Mouse (Mus musculus) neural tube, embryonic 11.5 days (tissue): Measurements from ENCODE around the gene Btnl1. TPM values are rescaled to one million over a fixed set of nuclear protein-coding genes. Genes with fewer than 3 reads are reported as not detected.

Experiments used
- ATAC-seq: fragments of 200-750 bp; cut with Nextera tagmentation; 2 replicates; pipeline ENCODE4 v1.8.0; 2017; ENCODE audit warnings: moderate number of reproducible peaks, mild to moderate bottlenecking, moderate TSS enrichment, moderate library complexity; ENCODE audit not compliant: insufficient read depth, low FRiP score, low TSS enrichment
- DNase-seq: peaks from one replicate; pipeline ENCODE4 v3.0.0-alpha.2; 2015; ENCODE audit warnings: low spot score
- H3K27ac ChIP-seq: fragments of 300-500 bp; sonication (generic); 2 replicates; pipeline ENCODE4 v1.5.1; 2014; ENCODE audit warnings: low read depth, mild to moderate bottlenecking, low read length
- H3K27me3 ChIP-seq: fragments of 300-500 bp; sonication (generic); 2 replicates; pipeline ENCODE4 v1.6.1; 2014; ENCODE audit warnings: mild to moderate bottlenecking, low read length, mixed read lengths; ENCODE audit not compliant: control insufficient read depth, insufficient read depth
- H3K36me3 ChIP-seq: fragments of 300-500 bp; sonication (generic); 2 replicates; pipeline ENCODE4 v1.6.1; 2014; ENCODE audit warnings: mild to moderate bottlenecking, low read length, moderate library complexity, mixed read lengths; ENCODE audit not compliant: control insufficient read depth, insufficient read depth
- H3K4me1 ChIP-seq: fragments of 300-500 bp; sonication (generic); 2 replicates; pipeline ENCODE4 v1.6.1; 2014; ENCODE audit warnings: low read length, mixed read lengths; ENCODE audit not compliant: control insufficient read depth, insufficient read depth
- H3K4me2 ChIP-seq: fragments of 300-500 bp; sonication (generic); 2 replicates; pipeline ENCODE4 v1.6.1; 2014; ENCODE audit warnings: low read depth, mild to moderate bottlenecking, moderate library complexity
- H3K4me3 ChIP-seq: fragments of 300-500 bp; sonication (generic); 2 replicates; pipeline ENCODE4 v1.5.1; 2014; ENCODE audit warnings: low read depth, low read length
- H3K9ac ChIP-seq: fragments of 300-500 bp; sonication (generic); 2 replicates; pipeline ENCODE4 v1.6.1; 2014; ENCODE audit warnings: mild to moderate bottlenecking, low read length
- H3K9me3 ChIP-seq: fragments of 300-500 bp; sonication (generic); 2 replicates; pipeline ENCODE4 v1.6.1; 2016; ENCODE audit warnings: low read length; ENCODE audit not compliant: control insufficient read depth
- WGBS: fragments of 180-500 bp; shearing (Covaris S2); extraction: QIAGEN DNeasy Blood & Tissue Kit; methylation state at CpG from one replicate; pipeline ENCODE4 v1.1.7; 2014; 5-methylcytosine and 5-hydroxymethylcytosine counted together
- polyA plus RNA-seq: library from polyadenylated mRNA; unstranded; fragments of >200 nt; fragmentation: Nextera tagmentation; extraction: Ambion mirVana; gene quantifications from 2 replicates; pipeline ENCODE4 v1.2.1, GENCODE M21; 2014

The Btnl1 gene
- polyA plus RNA-seq = not detected in 2 replicates

- Histone ChIP-seq H3K27ac (no peak within 1 kb of the TSS), H3K4me2 (no peak within 1 kb of the TSS), H3K36me3 (no peaks in the 10 kb centered on the region), H3K4me3 (no peak within 1 kb of the TSS), H3K9me3 (no peaks in the 10 kb centered on the region), H3K4me1 (no peaks in the 10 kb centered on the region), H3K9ac (no peak within 1 kb of the TSS), H3K27me3 (no peaks in the 10 kb centered on the region)
- ATAC-seq (no peak), DNase-seq (no peak)
- WGBS = 82% methylated on average over 2 of the region's 2 CpGs
These were observed at the start of gene Btnl1 for GRCm38 (mm10) chr17:34376847-34377246. Gene Btnl1 (plus strand): TSS chr17:34377132.

- DNase-seq (no peak), ATAC-seq (no peak)
- H3K4me3 ChIP-seq = no peak overlapping the region
- no peaks in the 10 kb centered on the region for H3K36me3 ChIP-seq
- 49% methylated on average over 2 of the region's 2 CpGs for WGBS
- H3K4me1 ChIP-seq = no peaks in the 10 kb centered on the region
- no peak overlapping the region for H3K27ac ChIP-seq
- no peaks in the 10 kb centered on the region for H3K9me3 ChIP-seq
- H3K9ac ChIP-seq = no peak overlapping the region
- no peaks in the 10 kb centered on the region for H3K27me3 ChIP-seq
- H3K4me2 ChIP-seq = no peak overlapping the region
These were observed 47.1 kb upstream of the Btnl1 start for GRCm38 (mm10) chr17:34329807-34330206.

- 89% methylated on average over 1 of the region's 1 CpGs for WGBS
- Histone ChIP-seq H3K36me3 (no peaks in the 10 kb centered on the region), H3K27ac (no peak overlapping the region), H3K4me1 (no peaks in the 10 kb centered on the region), H3K4me3 (no peak overlapping the region), H3K27me3 (no peaks in the 10 kb centered on the region), H3K4me2 (no peak overlapping the region), H3K9me3 (no peaks in the 10 kb centered on the region), H3K9ac (no peak overlapping the region)
- no peak for ATAC-seq
- no peak for DNase-seq
These were observed 45.7 kb upstream of the Btnl1 start for GRCm38 (mm10) chr17:34331200-34331599.

- DNase-seq = no peak
- no peak for ATAC-seq
- no peaks in the 10 kb centered on the region for H3K27me3 ChIP-seq
These were observed 36.1 kb upstream of the Btnl1 start for GRCm38 (mm10) chr17:34340619-34341402.

GRCm38 (mm10) chr17:34344882-34345281 lies 32.0 kb upstream of the Btnl1 start:
- Histone ChIP-seq H3K9ac (no peak overlapping the region), H3K27ac (no peak overlapping the region), H3K9me3 (no peaks in the 10 kb centered on the region), H3K4me2 (no peak overlapping the region), H3K36me3 (no peaks in the 10 kb centered on the region), H3K4me3 (no peak overlapping the region), H3K27me3 (no peaks in the 10 kb centered on the region), H3K4me1 (no peaks in the 10 kb centered on the region)
- WGBS = 86% methylated on average over 4 of the region's 4 CpGs
- DNase-seq = no peak
- no peak for ATAC-seq

More at GRCm38 (mm10) chr17:34340619-34341402, 36.1 kb upstream of the Btnl1 start:
- H3K4me2 ChIP-seq = no peak overlapping the region
- WGBS = 55% methylated on average over 3 of the region's 3 CpGs
- no peak overlapping the region for H3K9ac ChIP-seq
- H3K4me1 ChIP-seq = no peaks in the 10 kb centered on the region
- H3K4me3 ChIP-seq = no peak overlapping the region
- no peak overlapping the region for H3K27ac ChIP-seq
- no peaks in the 10 kb centered on the region for H3K9me3 ChIP-seq
- H3K36me3 ChIP-seq = no peaks in the 10 kb centered on the region

- H3K4me3 ChIP-seq = no peak overlapping the region
- H3K9me3 ChIP-seq = no peaks in the 10 kb centered on the region
- H3K27me3 ChIP-seq = no peaks in the 10 kb centered on the region
- H3K9ac ChIP-seq = no peak overlapping the region
- WGBS = 87% methylated on average over 7 of the region's 7 CpGs
- no peak overlapping the region for H3K27ac ChIP-seq
- H3K4me1 ChIP-seq = no peaks in the 10 kb centered on the region
- DNase-seq (no peak), ATAC-seq (no peak)
- H3K4me2 ChIP-seq = no peak overlapping the region
- no peaks in the 10 kb centered on the region for H3K36me3 ChIP-seq
These were observed 31.4 kb upstream of the Btnl1 start for GRCm38 (mm10) chr17:34345486-34345885.

GRCm38 (mm10) chr17:34346041-34346440 lies 30.9 kb upstream of the Btnl1 start:
- 82% methylated on average over 3 of the region's 3 CpGs for WGBS
- no peaks in the 10 kb centered on the region for H3K4me1 ChIP-seq
- no peak overlapping the region for H3K27ac ChIP-seq
- no peaks in the 10 kb centered on the region for H3K9me3 ChIP-seq
- H3K4me3 ChIP-seq = no peak overlapping the region
- ATAC-seq (no peak), DNase-seq (no peak)
- no peaks in the 10 kb centered on the region for H3K27me3 ChIP-seq
- H3K36me3 ChIP-seq = no peaks in the 10 kb centered on the region
- H3K9ac ChIP-seq = no peak overlapping the region
- no peak overlapping the region for H3K4me2 ChIP-seq

GRCm38 (mm10) chr17:34347606-34348308 lies 29.2 kb upstream of the Btnl1 start:
- ATAC-seq = no peak
- DNase-seq = no peak
- no peaks in the 10 kb centered on the region for H3K27me3 ChIP-seq
- no peaks in the 10 kb centered on the region for H3K4me1 ChIP-seq
- no peaks in the 10 kb centered on the region for H3K9me3 ChIP-seq
- WGBS = 71% methylated on average over 6 of the region's 6 CpGs
- H3K27ac ChIP-seq = no peak overlapping the region
- no peak overlapping the region for H3K4me2 ChIP-seq
- H3K36me3 ChIP-seq = no peaks in the 10 kb centered on the region
- H3K9ac ChIP-seq = no peak overlapping the region
- no peak overlapping the region for H3K4me3 ChIP-seq

- no peaks in the 10 kb centered on the region for H3K4me1 ChIP-seq
- H3K36me3 ChIP-seq = no peaks in the 10 kb centered on the region
- no peak overlapping the region for H3K9ac ChIP-seq
- DNase-seq (peak; percentile 70), ATAC-seq (no peak)
- WGBS = 6% methylated on average over 4 of the region's 4 CpGs
- H3K9me3 ChIP-seq = no peaks in the 10 kb centered on the region
- H3K27me3 ChIP-seq = no peaks in the 10 kb centered on the region
- H3K4me3 ChIP-seq = no peak overlapping the region
- H3K4me2 ChIP-seq = no peak overlapping the region
- no peak overlapping the region for H3K27ac ChIP-seq
These were observed 27.5 kb upstream of the Btnl1 start for GRCm38 (mm10) chr17:34349429-34349828.
